In the genomic region with DNA sequence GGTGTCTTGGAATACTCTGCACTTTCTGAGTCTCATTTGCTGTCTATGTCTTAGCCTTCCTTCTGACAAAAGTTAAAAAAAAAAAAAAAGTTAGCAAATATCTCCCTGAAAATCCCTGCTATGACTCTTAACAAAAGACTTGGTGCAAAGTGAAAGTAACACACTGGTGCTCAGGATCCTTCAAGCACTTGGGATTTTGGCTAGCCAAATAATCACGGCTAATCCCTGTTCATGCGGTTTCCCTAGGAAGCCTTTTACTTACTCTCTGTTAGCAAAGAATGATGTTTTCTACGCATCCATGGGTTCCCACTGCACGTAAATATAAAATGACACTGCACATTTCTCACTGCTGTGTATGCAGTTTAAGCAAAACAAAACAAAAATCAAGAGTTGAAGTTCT, we compare ENCODE assay signal across 14 mouse cellular contexts.
DNase-seq lines count a peak whose midpoint lies in the region; ATAC-seq lines count a peak whose summit lies in the region.
"Had no signal": no experiment of that assay in that cellular context is flagged by ENCODE, and none has a peak within 500 bp of the region (broad histone marks: within the 10 kb centered on the region; RNA-seq: fewer than 3 reads in every experiment).

No protein-coding gene starts in this region.

- no peak for ATAC-seq in midbrain, embryonic 11.5 days (ENCODE audit: low FRiP score)
- ATAC-seq in midbrain, embryonic 16.5 days: no peak
- no peak for ATAC-seq in embryonic facial prominence, embryonic 14.5 days (ENCODE audit: low read depth)
- ATAC-seq: intestine, embryonic 15.5 days; liver, embryonic 12.5 days had no signal

- H3K4me3 ChIP-seq in midbrain, embryonic 11.5 days (ENCODE audit: low read depth, low read length): no peak overlapping the region
- H3K4me3 ChIP-seq in midbrain, embryonic 16.5 days (ENCODE audit: low read depth, low read length): no peak overlapping the region
- H3K4me3 ChIP-seq in embryonic facial prominence, embryonic 14.5 days (ENCODE audit: low read depth, low read length): no peak overlapping the region
- H3K4me3 ChIP-seq: heart, adult 2 months; intestine, embryonic 15.5 days; liver, embryonic 12.5 days; megakaryocyte, embryonic 14.5 days; neural tube, embryonic 12.5 days had no signal

- H3K4me2 ChIP-seq in midbrain, embryonic 11.5 days: no peak overlapping the region; the same call in 1 of the 2 replicates
- no peak overlapping the region for H3K4me2 ChIP-seq in midbrain, embryonic 16.5 days (ENCODE audit: low read length)
- peak overlapping the region; percentile 26 for H3K4me2 ChIP-seq in embryonic facial prominence, embryonic 14.5 days (ENCODE audit: low read depth, low read length)
- H3K4me2 ChIP-seq: intestine, embryonic 15.5 days; liver, embryonic 12.5 days; neural tube, embryonic 12.5 days had no signal

- peak; percentile 17 for DNase-seq in kidney, adult 9 months
- DNase-seq in kidney, adult 11 months: no peak
- peak; percentile 82 for DNase-seq in midbrain, embryonic 11.5 days (ENCODE audit: low spot score, missing footprints)
- peak; percentile 45 for DNase-seq in embryonic facial prominence, embryonic 14.5 days (ENCODE audit: low spot score)
- no peak for DNase-seq in frontal cortex, postnatal 14 days (ENCODE audit: low spot score in 2 of 2)
- no peak for DNase-seq in thymus, postnatal 4 days
- DNase-seq: adrenal gland, postnatal 36 days; heart, adult 2 months; thymus, postnatal 36 days had no signal

- peaks cover 6% of the 10 kb centered on the region for H3K4me1 ChIP-seq in midbrain, embryonic 11.5 days (ENCODE audit: control insufficient read depth, insufficient read depth, low read length)
- H3K4me1 ChIP-seq in midbrain, embryonic 16.5 days (ENCODE audit: control insufficient read depth, insufficient read depth, low read length): peaks cover 4% of the 10 kb centered on the region
- H3K4me1 ChIP-seq in embryonic facial prominence, embryonic 14.5 days (ENCODE audit: control insufficient read depth, insufficient read depth, low read length): no peaks in the 10 kb centered on the region
- H3K4me1 ChIP-seq: liver, embryonic 12.5 days; megakaryocyte, embryonic 14.5 days; neural tube, embryonic 12.5 days had no signal

- H3K9ac ChIP-seq in midbrain, embryonic 11.5 days (ENCODE audit: low read length): no peak overlapping the region
- no peak overlapping the region for H3K9ac ChIP-seq in midbrain, embryonic 16.5 days (ENCODE audit: low read depth, low read length)
- no peak overlapping the region for H3K9ac ChIP-seq in embryonic facial prominence, embryonic 14.5 days (ENCODE audit: low read depth, low read length)
- H3K9ac ChIP-seq: intestine, embryonic 15.5 days; liver, embryonic 12.5 days; neural tube, embryonic 12.5 days had no signal

- no peaks in the 10 kb centered on the region for H3K36me3 ChIP-seq in midbrain, embryonic 11.5 days (ENCODE audit: control insufficient read depth, insufficient read depth, low read length)
- H3K36me3 ChIP-seq in midbrain, embryonic 16.5 days (ENCODE audit: control insufficient read depth, insufficient read depth, low read length): no peaks in the 10 kb centered on the region
- no peaks in the 10 kb centered on the region for H3K36me3 ChIP-seq in embryonic facial prominence, embryonic 14.5 days (ENCODE audit: control insufficient read depth, insufficient read depth, low read length)
- H3K36me3 ChIP-seq: intestine, embryonic 15.5 days; liver, embryonic 12.5 days; neural tube, embryonic 12.5 days had no signal

- H3K9me3 ChIP-seq in midbrain, embryonic 11.5 days (ENCODE audit: control insufficient read depth, low read length): no peaks in the 10 kb centered on the region
- no peaks in the 10 kb centered on the region for H3K9me3 ChIP-seq in midbrain, embryonic 16.5 days (replicated peaks; ENCODE audit: control insufficient read depth, low read length, poor library complexity, severe bottlenecking)
- no peaks in the 10 kb centered on the region for H3K9me3 ChIP-seq in embryonic facial prominence, embryonic 14.5 days (ENCODE audit: control insufficient read depth, low read length)
- H3K9me3 ChIP-seq: intestine, embryonic 15.5 days; liver, embryonic 12.5 days; neural tube, embryonic 12.5 days had no signal

- 8% methylated on average over 4 of the region's 4 CpGs for WGBS in midbrain, embryonic 11.5 days
- 25% methylated on average over 4 of the region's 4 CpGs for WGBS in midbrain, embryonic 16.5 days
- 42% methylated on average over 4 of the region's 4 CpGs for whole genome bisulfite sequencing in embryonic facial prominence, embryonic 14.5 days

- peak overlapping the region; percentile 55 for H3K27ac ChIP-seq in midbrain, embryonic 11.5 days (ENCODE audit: low read depth, low read length)
- H3K27ac ChIP-seq in midbrain, embryonic 16.5 days (ENCODE audit: low read length): no peak overlapping the region
- H3K27ac ChIP-seq in embryonic facial prominence, embryonic 14.5 days (replicated peaks; ENCODE audit: low read depth, low read length): no peak overlapping the region
- H3K27ac ChIP-seq: heart, adult 2 months; intestine, embryonic 15.5 days; liver, embryonic 12.5 days; neural tube, embryonic 12.5 days had no signal

- no peaks in the 10 kb centered on the region for H3K27me3 ChIP-seq in midbrain, embryonic 11.5 days (ENCODE audit: control insufficient read depth, insufficient read depth, low read length)
- H3K27me3 ChIP-seq in midbrain, embryonic 16.5 days (ENCODE audit: control insufficient read depth, insufficient read depth, low read depth, low read length): no peaks in the 10 kb centered on the region; the same call in 1 of the 2 replicates
- peaks cover 5% of the 10 kb centered on the region; the same call in 1 of the 2 replicates for H3K27me3 ChIP-seq in embryonic facial prominence, embryonic 14.5 days (replicated peaks; ENCODE audit: control insufficient read depth, insufficient read depth, low read length)
- H3K27me3 ChIP-seq: intestine, embryonic 15.5 days; liver, embryonic 12.5 days; megakaryocyte, embryonic 14.5 days; neural tube, embryonic 12.5 days had no signal

Comparison
In these comparisons a context has a peak if more than half of its experiments do, and no peak if none do; other contexts are left out.
1. DNase-seq: peak in kidney, adult 9 months (single experiment), midbrain, embryonic 11.5 days (single experiment) and embryonic facial prominence, embryonic 14.5 days (single experiment); none in kidney, adult 11 months (single experiment), frontal cortex, postnatal 14 days (0 of 2) and thymus, postnatal 4 days (single experiment).